In the genomic region with DNA sequence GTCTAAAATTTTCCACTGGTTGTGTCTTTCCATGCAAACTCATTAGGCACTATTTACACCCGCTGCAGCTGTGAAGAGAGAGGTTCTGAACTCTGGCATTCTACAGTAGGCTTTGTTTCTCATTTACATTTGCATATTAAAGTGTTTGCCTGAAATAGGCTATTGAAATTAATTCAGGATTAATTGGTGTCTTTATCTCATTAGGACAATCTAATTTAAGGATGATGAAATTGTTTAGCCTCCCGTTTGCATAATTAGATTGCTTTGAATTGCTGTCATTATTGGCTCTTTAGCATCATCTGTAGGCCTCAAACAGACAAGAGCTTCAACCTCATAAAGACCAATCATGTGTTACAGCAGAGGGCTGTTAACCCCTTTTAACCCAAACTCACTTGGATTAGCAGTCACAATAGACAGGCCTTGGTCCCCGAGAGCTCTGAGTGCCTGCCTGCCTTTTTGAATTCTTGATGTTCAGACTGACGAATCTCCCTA, we compare ENCODE assay signal across 17 mouse cellular contexts.
A peak's percentile ranks its signal among the peaks of the same experiment; 100 is the strongest.
DNase-seq lines count a peak whose midpoint lies in the region; ATAC-seq lines count a peak whose summit lies in the region.
"Had no signal": no experiment of that assay in that cellular context is flagged by ENCODE, and none has a peak within 500 bp of the region (broad histone marks: within the 10 kb centered on the region; RNA-seq: fewer than 3 reads in every experiment).

No protein-coding gene starts in this region.

- H3K9me3 ChIP-seq in forebrain, embryonic 10.5 days = no peaks in the 10 kb centered on the region
- H3K9me3 ChIP-seq in hindbrain, embryonic 13.5 days = no peaks in the 10 kb centered on the region
- H3K9me3 ChIP-seq in neural tube, embryonic 15.5 days (replicated peaks) = no peaks in the 10 kb centered on the region
- H3K9me3 ChIP-seq in heart, embryonic 10.5 days = no peaks in the 10 kb centered on the region
- H3K9me3 ChIP-seq: heart, embryonic 12.5 days had no signal

- H3K9ac ChIP-seq in hindbrain, embryonic 13.5 days = no peak overlapping the region
- H3K9ac ChIP-seq in neural tube, embryonic 15.5 days (replicated peaks) = no peak overlapping the region
- H3K9ac ChIP-seq: heart, embryonic 12.5 days had no signal

- WGBS in forebrain, embryonic 10.5 days = 40% methylated on average over 4 of the region's 4 CpGs
- 26% methylated on average over 4 of the region's 4 CpGs for WGBS in hindbrain, embryonic 13.5 days
- 17% methylated on average over 4 of the region's 4 CpGs for WGBS in neural tube, embryonic 15.5 days
- 75% methylated on average over 4 of the region's 4 CpGs for WGBS in heart, embryonic 10.5 days

- DNase-seq in embryo, embryonic 10 days (ENCODE audit: low spot score) = peak; percentile 8
- no peak for DNase-seq in embryo, embryonic 9.5 days (ENCODE audit: extremely low spot score)
- DNase-seq in forebrain, embryonic 10.5 days (ENCODE audit: extremely low spot score, low spot score) = peak; percentile 19
- no peak for DNase-seq in heart, adult 9 months (ENCODE audit: low spot score in 2 of 2)
- DNase-seq in heart, embryonic 10.5 days (ENCODE audit: low spot score) = no peak
- DNase-seq: adrenal gland, postnatal 36 days; cerebellum, postnatal 25 days; gastrocnemius, postnatal 36 days; heart, postnatal 36 days; kidney, adult 18-20 months; kidney, postnatal 4 days had no signal

- no peak overlapping the region for H3K27ac ChIP-seq in forebrain, embryonic 10.5 days
- 0 out of 2 replicates have a peak overlapping the region, but pooled peaks have one; percentile 20 for H3K27ac ChIP-seq in hindbrain, embryonic 13.5 days
- H3K27ac ChIP-seq in neural tube, embryonic 15.5 days (replicated peaks) = no peak overlapping the region
- no peak overlapping the region for H3K27ac ChIP-seq in heart, embryonic 10.5 days

- ATAC-seq in hindbrain, embryonic 13.5 days (ENCODE audit: low FRiP score) = peak; percentile 84
- ATAC-seq in neural tube, embryonic 15.5 days (ENCODE audit: low FRiP score) = peak; percentile 75
- no peak for ATAC-seq in frontal cortex, adult (ENCODE audit: low TSS enrichment)

- peaks cover 44% of the 10 kb centered on the region for H3K27me3 ChIP-seq in forebrain, embryonic 10.5 days (ENCODE audit: poor library complexity, severe bottlenecking)
- H3K27me3 ChIP-seq in hindbrain, embryonic 13.5 days = no peaks in the 10 kb centered on the region
- 0 out of 2 replicates have a peak, but pooled peaks cover 3% of the 10 kb centered on the region for H3K27me3 ChIP-seq in neural tube, embryonic 15.5 days (replicated peaks)
- no peaks in the 10 kb centered on the region for H3K27me3 ChIP-seq in heart, embryonic 10.5 days (ENCODE audit: insufficient read depth, poor library complexity, severe bottlenecking)
- H3K27me3 ChIP-seq: CH12.LX; heart, embryonic 12.5 days; megakaryocyte, embryonic 14.5 days had no signal

- H3K4me1 ChIP-seq in forebrain, embryonic 10.5 days = peaks cover 15% of the 10 kb centered on the region
- H3K4me1 ChIP-seq in hindbrain, embryonic 13.5 days (replicated peaks) = 0 out of 2 replicates have a peak, but pooled peaks cover 4% of the 10 kb centered on the region
- peaks cover 8% of the 10 kb centered on the region; the same call in 1 of the 2 replicates for H3K4me1 ChIP-seq in neural tube, embryonic 15.5 days
- H3K4me1 ChIP-seq in heart, embryonic 10.5 days = no peaks in the 10 kb centered on the region
- H3K4me1 ChIP-seq: heart, embryonic 12.5 days; megakaryocyte, embryonic 14.5 days had no signal

- no peak overlapping the region for H3K4me3 ChIP-seq in forebrain, embryonic 10.5 days
- H3K4me3 ChIP-seq in hindbrain, embryonic 13.5 days = no peak overlapping the region
- H3K4me3 ChIP-seq in neural tube, embryonic 15.5 days (replicated peaks) = no peak overlapping the region
- no peak overlapping the region for H3K4me3 ChIP-seq in heart, embryonic 10.5 days
- H3K4me3 ChIP-seq: heart, embryonic 12.5 days; megakaryocyte, embryonic 14.5 days had no signal

- H3K4me2 ChIP-seq in hindbrain, embryonic 13.5 days = no peak overlapping the region
- H3K4me2 ChIP-seq in neural tube, embryonic 15.5 days = no peak overlapping the region
- H3K4me2 ChIP-seq: heart, embryonic 12.5 days had no signal

- no peaks in the 10 kb centered on the region for H3K36me3 ChIP-seq in forebrain, embryonic 10.5 days (replicated peaks)
- no peaks in the 10 kb centered on the region for H3K36me3 ChIP-seq in hindbrain, embryonic 13.5 days
- no peaks in the 10 kb centered on the region for H3K36me3 ChIP-seq in neural tube, embryonic 15.5 days
- H3K36me3 ChIP-seq in heart, embryonic 10.5 days = no peaks in the 10 kb centered on the region
- H3K36me3 ChIP-seq: heart, embryonic 12.5 days had no signal

Comparison
In these comparisons a context has a peak if more than half of its experiments do, and no peak if none do; other contexts are left out.
1. DNase-seq: peak in embryo, embryonic 10 days (single experiment) and forebrain, embryonic 10.5 days (single experiment); none in embryo, embryonic 9.5 days (single experiment), heart, adult 9 months (0 of 2) and heart, embryonic 10.5 days (single experiment).